Mouse (Mus musculus) kidney, adult 18-20 months (tissue): Measurements from ENCODE around the gene Atg16l2.

ENCODE experiments used
- DNase-seq: peaks from one replicate; pipeline ENCODE4 v3.0.0; 2021

The Atg16l2 gene

GRCm38 (mm10) chr7:101320399-101321217 lies 18.6 kb upstream of the Atg16l2 start:
- peak; percentile 75 for DNase-seq

- DNase-seq: no peak
These were observed 17.7 kb upstream of the Atg16l2 start for GRCm38 (mm10) chr7:101319796-101320195.

- no peak for DNase-seq
These were observed 16.8 kb upstream of the Atg16l2 start for GRCm38 (mm10) chr7:101318848-101319247.

- DNase-seq: no peak
These were observed 15.0 kb upstream of the Atg16l2 start, which contains the start of gene Stard10 for GRCm38 (mm10) chr7:101317014-101317413. Stard10 (plus strand) TSS chr7:101317086.

DNA sequence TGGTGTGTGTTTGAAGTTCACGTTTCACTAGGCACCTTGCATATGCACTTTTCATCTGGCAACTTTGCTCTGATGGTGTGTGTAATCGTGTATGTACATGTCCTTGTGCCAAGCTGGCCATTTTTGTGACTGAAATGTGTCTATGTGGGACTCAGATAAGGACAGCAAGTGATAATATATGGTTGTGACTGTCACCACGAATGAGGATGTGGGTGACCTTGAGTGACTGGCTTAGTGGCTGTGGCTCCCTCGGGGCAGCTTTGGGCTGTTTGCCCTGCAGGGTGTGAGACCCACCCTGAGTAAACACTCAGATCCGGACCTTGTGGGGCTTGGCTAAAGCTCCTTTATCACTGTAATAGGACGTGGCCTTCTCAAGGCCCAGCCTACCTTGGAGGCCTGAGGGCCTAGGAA lies 14.5 kb upstream of the Atg16l2 start:
- no peak for DNase-seq

- no peak for DNase-seq
These were observed 13.6 kb upstream of the Atg16l2 start for GRCm38 (mm10) chr7:101315699-101316098.

GRCm38 (mm10) chr7:101314396-101314795 lies 12.3 kb upstream of the Atg16l2 start:
- no peak for DNase-seq

- no peak for DNase-seq
These were observed 11.0 kb upstream of the Atg16l2 start for GRCm38 (mm10) chr7:101313033-101313432.

GRCm38 (mm10) chr7:101311061-101311460 lies 9.0 kb upstream of the Atg16l2 start:
- DNase-seq: no peak

DNA sequence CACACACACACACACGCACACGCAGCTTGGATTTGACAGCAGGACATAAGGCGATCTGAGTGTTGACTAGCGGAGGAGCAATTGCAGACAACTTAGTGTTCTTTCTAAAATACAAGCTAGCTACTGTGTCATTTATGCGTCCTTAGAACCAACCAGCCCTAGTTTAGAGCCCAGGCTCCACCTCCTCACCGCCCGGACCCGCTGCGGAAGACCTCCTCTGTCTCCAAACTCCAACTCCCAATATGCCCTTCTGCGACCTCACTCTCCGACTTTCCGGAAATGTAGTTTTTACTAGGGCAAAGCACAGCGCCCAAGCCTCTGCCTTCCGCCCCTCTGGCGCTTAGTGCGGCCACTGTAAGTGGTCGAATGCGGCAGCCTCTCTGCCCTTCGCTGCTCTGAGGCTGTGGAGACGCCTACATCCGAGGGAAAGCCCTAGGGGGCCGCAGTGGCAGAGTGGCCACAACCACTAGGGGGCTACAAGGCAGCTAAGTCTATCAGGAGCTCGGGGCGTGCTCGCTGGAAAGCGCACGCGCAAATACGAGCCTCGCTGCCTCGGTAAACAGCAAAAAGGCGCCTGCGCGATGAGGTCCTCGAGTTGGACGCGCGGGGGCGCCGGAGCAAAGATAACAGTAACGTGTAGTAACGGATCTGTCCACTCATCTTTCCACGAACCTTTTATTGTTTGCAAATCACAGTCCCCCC lies 8.4 kb upstream of the Atg16l2 start:
- DNase-seq: peak; percentile 99

GRCm38 (mm10) chr7:101309985-101310326 lies 7.9 kb upstream of the Atg16l2 start:
- DNase-seq: no peak

DNA sequence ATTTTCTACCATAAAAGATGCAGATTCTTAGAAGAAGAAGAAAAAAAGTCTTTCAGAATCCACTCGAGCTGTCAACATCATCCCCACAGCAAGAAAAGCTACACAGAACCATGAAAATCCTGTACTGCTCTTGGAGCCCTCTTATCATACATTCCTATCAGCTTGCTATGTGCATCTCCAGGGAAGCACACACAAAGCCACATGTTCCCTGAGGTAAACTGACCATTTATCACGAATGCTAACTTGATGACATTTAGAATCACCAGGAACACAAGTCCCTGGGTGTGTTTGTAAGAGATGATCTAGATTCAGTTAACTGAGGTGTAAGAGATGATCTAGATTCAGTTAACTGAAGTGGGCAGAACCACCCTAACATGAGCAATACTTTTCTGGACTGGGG lies 4.8 kb upstream of the Atg16l2 start:
- DNase-seq: no peak

DNA sequence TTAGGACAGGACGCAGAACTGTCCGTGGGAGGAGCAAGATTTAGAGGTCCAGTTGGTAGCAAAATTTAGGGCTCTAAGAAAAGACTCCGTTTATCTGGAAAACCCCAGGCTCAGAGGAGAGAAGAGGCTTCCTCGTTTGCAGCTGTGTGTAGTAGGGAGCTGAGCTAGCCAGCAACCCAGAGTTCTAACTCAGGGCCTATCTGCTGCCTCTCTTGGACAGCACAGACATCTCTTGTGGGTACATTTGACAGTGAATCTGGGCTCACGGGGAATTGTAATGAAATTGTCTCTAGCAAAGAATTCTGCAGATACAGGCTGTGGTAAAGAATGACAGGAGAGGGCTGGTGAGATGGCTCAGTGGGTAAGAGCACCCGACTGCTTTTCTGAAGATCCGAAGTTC lies 640 bp upstream of the Atg16l2 start:
- no peak for DNase-seq

- DNase-seq: no peak
These were observed 630 bp downstream of the Atg16l2 start for GRCm38 (mm10) chr7:101301361-101301880.

- no peak for DNase-seq
These were observed 3.7 kb downstream of the Atg16l2 start for GRCm38 (mm10) chr7:101298375-101298774.

GRCm38 (mm10) chr7:101297023-101297405 lies 5.0 kb downstream of the Atg16l2 start:
- no peak for DNase-seq

GRCm38 (mm10) chr7:101296252-101297022 lies 5.6 kb downstream of the Atg16l2 start:
- DNase-seq: peak; percentile 75

DNA sequence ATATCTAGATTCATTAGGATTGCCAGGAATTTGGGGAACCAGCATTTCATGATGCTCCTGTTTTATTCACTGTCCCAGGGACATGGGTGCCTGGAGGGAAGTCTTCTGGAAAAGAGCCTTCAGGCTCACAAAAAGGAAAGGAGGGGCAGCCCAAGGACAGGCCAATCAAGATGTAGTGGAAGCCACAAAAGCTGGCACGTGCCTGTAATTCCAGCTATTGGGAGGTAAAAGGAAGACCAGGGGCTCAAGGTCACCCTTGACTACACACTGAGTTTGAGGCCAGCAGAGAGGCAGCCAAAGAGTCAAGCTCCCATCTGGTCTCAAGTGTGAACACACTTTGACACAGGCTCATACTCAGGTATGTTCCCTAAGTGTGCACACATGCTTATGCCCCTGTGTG lies 6.6 kb downstream of the Atg16l2 start:
- DNase-seq: no peak

DNA sequence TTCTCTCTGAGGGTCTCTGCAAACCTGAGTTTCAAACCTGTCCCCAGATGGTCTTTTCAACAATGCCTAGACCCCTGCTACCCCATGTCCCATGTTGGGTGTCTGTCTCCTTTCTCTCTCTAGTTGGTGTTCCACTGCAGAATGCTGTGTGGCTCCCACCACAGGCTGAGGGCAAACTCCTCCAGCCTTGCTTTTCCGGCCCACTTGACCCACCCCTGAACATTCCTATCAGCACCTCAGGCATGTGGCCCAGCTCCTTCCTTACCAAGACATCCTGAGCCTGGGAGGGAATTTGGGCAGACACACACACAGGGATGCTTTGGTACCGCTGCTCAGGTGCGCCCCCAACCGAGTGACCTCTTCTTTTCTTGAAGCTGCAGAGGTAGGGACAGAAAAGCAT lies 8.4 kb downstream of the Atg16l2 start:
- DNase-seq: no peak

GRCm38 (mm10) chr7:101293138-101293537 lies 8.9 kb downstream of the Atg16l2 start:
- no peak for DNase-seq

- DNase-seq: no peak
These were observed 9.4 kb downstream of the Atg16l2 start for GRCm38 (mm10) chr7:101292696-101293095.

- no peak for DNase-seq
These were observed 10.0 kb downstream of the Atg16l2 start for GRCm38 (mm10) chr7:101292086-101292485.

GRCm38 (mm10) chr7:101291641-101292040 lies 10.4 kb downstream of the Atg16l2 start:
- no peak for DNase-seq
